Mouse (Mus musculus) limb, embryonic 11.5 days (tissue): ENCODE data around the gene Ppp1r21. TPM values are rescaled to one million over a fixed set of nuclear protein-coding genes. Genes with fewer than 3 reads are reported as not detected.

ENCODE experiments used
- ATAC-seq: fragments of 200-750 bp; cut with Nextera tagmentation; 2 replicates; pipeline ENCODE4 v1.8.0; 2017; ENCODE audit warnings: low read depth; ENCODE audit not compliant: insufficient number of reproducible peaks, low FRiP score, low TSS enrichment
- DNase-seq: peaks from one replicate; pipeline ENCODE4 v3.0.0-alpha.2; 2015; ENCODE audit warnings: low spot score
- H3K27ac ChIP-seq: fragments of 300-500 bp; sonication (generic); replicated peaks from 2 replicates; pipeline ENCODE4 v1.5.1; 2014; ENCODE audit warnings: low read depth, mild to moderate bottlenecking, low read length
- H3K27me3 ChIP-seq: fragments of 300-500 bp; sonication (generic); 2 replicates; pipeline ENCODE4 v1.6.1; 2014; ENCODE audit warnings: mild to moderate bottlenecking, low read length, mixed read lengths; ENCODE audit not compliant: control insufficient read depth, insufficient read depth
- H3K36me3 ChIP-seq: fragments of 300-500 bp; sonication (generic); 2 replicates; pipeline ENCODE4 v1.6.1; 2014; ENCODE audit warnings: mild to moderate bottlenecking, low read length, moderate library complexity, mixed read lengths; ENCODE audit not compliant: control insufficient read depth, insufficient read depth
- H3K4me1 ChIP-seq: fragments of 300-500 bp; sonication (generic); 2 replicates; pipeline ENCODE4 v1.6.1; 2014; ENCODE audit warnings: low read length, mixed read lengths; ENCODE audit not compliant: control insufficient read depth, insufficient read depth
- H3K4me2 ChIP-seq: fragments of 300-500 bp; sonication (generic); 2 replicates; pipeline ENCODE4 v1.6.1; 2014; ENCODE audit warnings: low read depth, mild to moderate bottlenecking, moderate library complexity; ENCODE audit not compliant: severe bottlenecking
- H3K4me3 ChIP-seq: fragments of 300-500 bp; sonication (generic); 2 replicates; pipeline ENCODE4 v1.5.1; 2014; ENCODE audit warnings: low read depth, low read length
- H3K9ac ChIP-seq: fragments of 300-500 bp; sonication (generic); 2 replicates; pipeline ENCODE4 v1.6.1; 2014; ENCODE audit warnings: mild to moderate bottlenecking, low read length
- H3K9me3 ChIP-seq: fragments of 300-500 bp; sonication (generic); 2 replicates; pipeline ENCODE4 v1.6.1; 2016; ENCODE audit warnings: low read length; ENCODE audit not compliant: control insufficient read depth
- WGBS: fragments of 180-500 bp; shearing (Covaris S2); extraction: QIAGEN DNeasy Blood & Tissue Kit; methylation state at CpG from one replicate; pipeline ENCODE4 v1.1.7; 2014; 5-methylcytosine and 5-hydroxymethylcytosine counted together
- polyA plus RNA-seq: library from polyadenylated mRNA; unstranded; fragments of >200 nt; fragmentation: Nextera tagmentation; extraction: Ambion mirVana; gene quantifications from 2 replicates; pipeline ENCODE4 v1.2.1, GENCODE M21; 2014

Ppp1r21 gene
- polyA plus RNA-seq, 1 experiment from 2014 or later: 22.6 TPM

GRCm38 (mm10) chr17:88492107-88492460 lies 37.8 kb upstream of the Ppp1r21 start:
- Histone ChIP-seq H3K4me3 (no peak overlapping the region), H3K4me1 (no peaks in the 10 kb centered on the region), H3K36me3 (peaks cover 3% of the 10 kb centered on the region; the same call in 1 of the 2 replicates), H3K27me3 (no peaks in the 10 kb centered on the region), H3K4me2 (no peak overlapping the region), H3K9ac (no peak overlapping the region), H3K27ac (no peak overlapping the region), H3K9me3 (no peaks in the 10 kb centered on the region)
- no peak for DNase-seq
- no peak for ATAC-seq
- 93% methylated on average over 5 of the region's 5 CpGs for WGBS

- no peaks in the 10 kb centered on the region for H3K4me1 ChIP-seq
- DNase-seq (no peak), ATAC-seq (no peak)
- no peak overlapping the region for H3K9ac ChIP-seq
- H3K4me3 ChIP-seq: no peak overlapping the region
- no peaks in the 10 kb centered on the region for H3K9me3 ChIP-seq
- no peak overlapping the region for H3K4me2 ChIP-seq
- H3K27me3 ChIP-seq: no peaks in the 10 kb centered on the region
- 92% methylated on average over 9 of the region's 9 CpGs for WGBS
- no peak overlapping the region for H3K27ac ChIP-seq
- peaks cover 3% of the 10 kb centered on the region; the same call in 1 of the 2 replicates for H3K36me3 ChIP-seq
These were observed 36.4 kb upstream of the Ppp1r21 start for GRCm38 (mm10) chr17:88493551-88493950.

GRCm38 (mm10) chr17:88494121-88494771 lies 35.7 kb upstream of the Ppp1r21 start:
- Histone ChIP-seq H3K36me3 (peaks cover 3% of the 10 kb centered on the region; the same call in 1 of the 2 replicates), H3K4me1 (no peaks in the 10 kb centered on the region), H3K9me3 (no peaks in the 10 kb centered on the region), H3K9ac (no peak overlapping the region), H3K4me3 (no peak overlapping the region), H3K27me3 (no peaks in the 10 kb centered on the region), H3K4me2 (no peak overlapping the region), H3K27ac (no peak overlapping the region)
- no peak for DNase-seq
- ATAC-seq: no peak
- 80% methylated on average over 14 of the region's 14 CpGs for WGBS

GRCm38 (mm10) chr17:88494772-88495132 lies 35.2 kb upstream of the Ppp1r21 start:
- H3K4me2 ChIP-seq: no peak overlapping the region
- no peak for ATAC-seq

GRCm38 (mm10) chr17:88498090-88498682 lies 31.7 kb upstream of the Ppp1r21 start:
- Histone ChIP-seq H3K4me2 (no peak overlapping the region), H3K36me3 (no peaks in the 10 kb centered on the region), H3K4me3 (no peak overlapping the region), H3K27me3 (no peaks in the 10 kb centered on the region), H3K4me1 (no peaks in the 10 kb centered on the region), H3K9me3 (no peaks in the 10 kb centered on the region), H3K27ac (no peak overlapping the region), H3K9ac (no peak overlapping the region)
- DNase-seq: no peak
- ATAC-seq: no peak
- 90% methylated on average over 5 of the region's 5 CpGs for WGBS

More at GRCm38 (mm10) chr17:88494772-88495132, 35.2 kb upstream of the Ppp1r21 start:
- no peak overlapping the region for H3K4me3 ChIP-seq
- H3K36me3 ChIP-seq: peaks cover 3% of the 10 kb centered on the region; the same call in 1 of the 2 replicates
- WGBS: 90% methylated on average over 10 of the region's 10 CpGs
- H3K9me3 ChIP-seq: no peaks in the 10 kb centered on the region
- no peaks in the 10 kb centered on the region for H3K4me1 ChIP-seq
- no peak overlapping the region for H3K9ac ChIP-seq
- H3K27ac ChIP-seq: no peak overlapping the region
- no peak for DNase-seq
- H3K27me3 ChIP-seq: no peaks in the 10 kb centered on the region

- ATAC-seq (no peak), DNase-seq (no peak)
- H3K36me3 ChIP-seq: no peaks in the 10 kb centered on the region
- H3K4me2 ChIP-seq: no peak overlapping the region
- no peak overlapping the region for H3K27ac ChIP-seq
- H3K27me3 ChIP-seq: no peaks in the 10 kb centered on the region
- no peaks in the 10 kb centered on the region for H3K9me3 ChIP-seq
- H3K4me3 ChIP-seq: no peak overlapping the region
- WGBS: 96% methylated on average over 13 of the region's 13 CpGs
- peaks cover 7% of the 10 kb centered on the region; the same call in 1 of the 2 replicates for H3K4me1 ChIP-seq
- no peak overlapping the region for H3K9ac ChIP-seq
These were observed 25.9 kb upstream of the Ppp1r21 start for GRCm38 (mm10) chr17:88504056-88504455.

- Histone ChIP-seq H3K27me3 (no peaks in the 10 kb centered on the region), H3K36me3 (no peaks in the 10 kb centered on the region), H3K4me1 (peaks cover 7% of the 10 kb centered on the region; the same call in 1 of the 2 replicates), H3K4me2 (no peak overlapping the region), H3K4me3 (no peak overlapping the region), H3K9ac (no peak overlapping the region), H3K9me3 (no peaks in the 10 kb centered on the region), H3K27ac (no peak overlapping the region)
- DNase-seq (no peak), ATAC-seq (no peak)
- WGBS: 47% methylated on average over 10 of the region's 10 CpGs
These were observed 24.6 kb upstream of the Ppp1r21 start for GRCm38 (mm10) chr17:88505275-88505723.

- Histone ChIP-seq H3K4me2 (no peak overlapping the region), H3K27me3 (no peaks in the 10 kb centered on the region), H3K36me3 (no peaks in the 10 kb centered on the region), H3K27ac (no peak overlapping the region), H3K9ac (no peak overlapping the region), H3K9me3 (no peaks in the 10 kb centered on the region), H3K4me1 (peaks cover 7% of the 10 kb centered on the region; the same call in 1 of the 2 replicates), H3K4me3 (no peak overlapping the region)
- DNase-seq (no peak), ATAC-seq (no peak)
- WGBS: 90% methylated on average over 15 of the region's 15 CpGs
These were observed 24.0 kb upstream of the Ppp1r21 start for GRCm38 (mm10) chr17:88505941-88506340.
